Mouse (Mus musculus) T-cell, adult 2 months (primary cell): ENCODE measurements around the gene Hvcn1.
"Not testable (repeated sequence)": the region's sequence is repeated elsewhere in the genome, so short reads cannot be mapped to it uniquely, and the experiment has no call there.

Experiments used
- DNase-seq: peaks from one replicate; pipeline ENCODE4 v3.0.0; 2022; ENCODE audit warnings: low spot score

Gene Hvcn1

DNA sequence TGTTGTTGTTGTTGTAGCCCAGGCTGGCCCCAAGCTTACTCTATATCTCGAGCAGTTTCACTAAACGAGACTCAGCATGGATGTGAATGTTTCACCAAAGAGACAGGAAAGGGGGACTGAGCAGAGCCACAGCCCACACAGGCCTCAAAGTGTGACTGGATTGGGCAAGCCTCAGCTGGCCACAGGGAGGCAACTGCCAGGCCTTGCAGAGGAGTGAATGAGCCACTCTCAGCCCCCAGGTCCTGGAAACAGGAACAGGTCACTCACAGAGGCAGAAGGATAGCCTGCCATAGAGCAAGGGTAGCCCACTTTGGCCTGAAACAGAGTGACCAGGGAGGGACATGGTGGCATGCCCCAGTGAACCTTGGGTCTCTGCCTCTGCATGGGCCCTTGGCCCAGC lies 2.4 kb upstream of the Hvcn1 start:
- DNase-seq, result no peak

DNA sequence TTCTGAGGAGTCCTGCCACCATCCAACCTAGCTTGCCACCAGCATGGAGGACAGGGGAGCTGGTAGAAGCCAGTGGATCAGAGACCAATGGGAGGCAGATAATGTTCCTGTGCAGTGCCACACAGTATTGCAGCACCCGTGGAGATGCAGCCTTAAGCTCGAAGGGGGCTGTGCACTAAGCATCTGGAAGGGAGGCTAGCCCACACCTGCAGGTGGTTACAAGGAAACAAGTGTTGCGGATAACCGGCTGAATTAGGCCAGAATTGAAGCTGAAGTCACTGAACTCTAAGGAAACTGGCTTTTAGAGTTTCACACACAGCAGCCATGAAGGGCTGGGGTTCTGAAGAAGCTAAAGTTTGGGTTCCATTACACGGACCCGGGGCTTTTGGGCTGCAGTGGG lies 2.3 kb downstream of the Hvcn1 start:
- DNase-seq, result no peak

DNA sequence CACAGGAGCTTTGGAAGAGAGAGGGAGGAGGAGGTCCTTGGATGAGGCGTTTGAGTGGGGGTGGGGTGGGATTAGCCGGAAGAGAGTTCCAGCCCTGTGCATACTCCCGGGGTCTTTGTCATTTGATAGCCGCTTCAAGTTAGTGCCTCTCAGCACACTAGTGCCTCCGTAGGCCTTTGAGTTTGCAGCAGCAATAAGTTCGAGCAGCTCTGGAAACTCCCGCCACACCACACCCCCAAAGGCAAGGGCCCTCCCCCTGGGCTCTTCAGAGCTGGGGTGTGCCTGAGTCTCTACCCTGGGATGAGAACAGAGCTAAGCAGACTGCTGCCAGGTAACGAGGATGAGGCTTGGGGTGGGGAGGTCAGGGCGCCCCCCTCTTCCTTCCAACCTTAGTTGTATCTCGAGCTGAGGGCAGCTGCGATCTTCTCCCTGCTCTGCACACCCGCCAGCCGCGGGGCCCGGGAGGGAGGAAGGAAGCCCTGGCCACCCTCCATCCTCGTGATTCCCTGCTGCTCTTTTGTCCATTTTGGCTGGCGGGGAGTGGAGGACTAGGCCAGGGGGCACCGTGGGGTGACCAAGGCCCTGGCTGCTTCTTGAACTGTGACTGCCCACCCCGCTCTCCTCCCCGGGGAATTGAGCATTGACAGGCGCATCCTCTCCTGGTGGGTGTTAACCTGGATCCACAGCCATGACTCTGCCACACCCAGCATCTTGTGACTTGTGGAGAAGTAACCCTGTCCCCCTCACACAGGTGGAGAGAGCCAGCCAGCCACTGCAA lies 3.2 kb downstream of the Hvcn1 start:
- peak; percentile 81 for DNase-seq

DNA sequence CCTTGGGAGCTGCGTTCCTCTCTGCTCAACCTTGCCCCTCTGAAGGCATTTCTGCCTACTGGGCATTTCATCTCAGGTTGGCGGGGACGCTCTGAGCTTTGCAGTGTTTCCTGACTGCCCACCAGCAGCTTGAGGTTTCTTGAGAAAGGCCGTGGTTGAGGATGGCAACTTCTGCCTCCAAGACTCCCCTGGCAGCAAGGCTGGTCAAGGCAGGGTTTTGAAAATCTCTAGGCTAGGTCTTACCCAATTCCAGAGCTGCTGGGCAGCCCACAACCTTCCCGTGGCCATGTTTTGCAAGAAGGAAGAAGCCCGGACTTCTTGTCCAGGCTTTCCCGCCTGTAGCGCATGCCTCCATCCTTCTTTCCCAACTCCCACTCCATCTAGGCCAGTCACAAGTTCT lies 4.3 kb downstream of the Hvcn1 start:
- DNase-seq, result no peak

DNA sequence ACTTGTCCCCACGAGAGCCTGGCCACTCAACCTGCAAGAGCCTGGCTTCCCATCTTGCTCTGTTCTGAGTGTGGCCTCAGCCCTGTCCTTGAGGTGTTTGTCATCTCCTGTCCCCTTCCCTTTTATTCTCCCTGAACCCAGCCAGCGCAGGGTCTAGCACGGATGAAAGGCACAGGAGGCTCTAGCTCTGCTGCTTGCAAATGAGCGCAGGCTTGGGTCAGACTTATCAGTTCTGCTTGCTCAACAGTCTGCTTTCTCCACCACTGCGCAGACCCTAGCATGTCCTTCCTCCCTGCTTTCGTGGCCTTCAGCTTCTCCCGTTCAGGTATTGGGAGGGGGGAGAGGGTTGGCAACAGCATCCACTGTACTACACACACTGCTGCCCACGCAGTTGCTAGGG lies 5.5 kb downstream of the Hvcn1 start:
- no peak for DNase-seq

DNA sequence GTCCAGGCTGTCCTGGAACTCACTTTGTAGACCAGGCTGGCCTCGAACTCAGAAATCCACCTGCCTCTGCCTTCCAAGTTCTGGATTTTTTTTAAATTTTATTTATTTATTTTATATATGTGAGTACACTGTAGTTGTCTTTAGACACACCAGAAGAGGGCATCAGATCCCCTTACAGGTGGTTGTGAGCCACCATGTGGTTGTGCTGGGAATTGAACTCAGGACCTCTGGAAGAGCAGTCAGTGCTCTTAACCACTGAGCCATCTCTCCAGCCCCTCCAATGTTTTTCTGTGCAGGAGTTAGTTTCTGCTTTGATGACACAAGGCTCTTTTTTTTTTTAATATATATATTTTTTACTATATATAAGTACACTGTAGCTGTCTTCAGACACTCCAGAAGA lies 6.2 kb downstream of the Hvcn1 start:
- DNase-seq, result not testable (repeated sequence)

DNA sequence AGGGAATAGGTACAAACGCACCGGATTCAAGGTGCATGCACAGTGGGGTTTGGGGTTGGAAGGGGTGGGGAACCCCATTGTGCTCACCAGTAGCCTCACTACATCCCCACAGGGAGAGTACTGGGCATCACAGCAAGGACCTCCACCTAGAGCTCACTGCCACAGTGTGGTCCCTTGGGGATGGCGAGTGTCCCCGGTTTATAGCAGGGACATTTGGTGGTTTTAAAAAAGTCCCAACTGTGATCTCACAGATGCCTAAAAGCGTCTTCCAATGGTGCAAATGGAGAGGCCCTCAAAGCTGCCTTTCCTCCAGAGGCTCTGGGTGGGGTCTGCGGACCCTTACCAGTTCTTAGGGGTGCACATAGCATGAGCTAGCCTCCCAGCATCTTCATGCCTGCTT lies 7.3 kb downstream of the Hvcn1 start:
- DNase-seq, result no peak

DNA sequence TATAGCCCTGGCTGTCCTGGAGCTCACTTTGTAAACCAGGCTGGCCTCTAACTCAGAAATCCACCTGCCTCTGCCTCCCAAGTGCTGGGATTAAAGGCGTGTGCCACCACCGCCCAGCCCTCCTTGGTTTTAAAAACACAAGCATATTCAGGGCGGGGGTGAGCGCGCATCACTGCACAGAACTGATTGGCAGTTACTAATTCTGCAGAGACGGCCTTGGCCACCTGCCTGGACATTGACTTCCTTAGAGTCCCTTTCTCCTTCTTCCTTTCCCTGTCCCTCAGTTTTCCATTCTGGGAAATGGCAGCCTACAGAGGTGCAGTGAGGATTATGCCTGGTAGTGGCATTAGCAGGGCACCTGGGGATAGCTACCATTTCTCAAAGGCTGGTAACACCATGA lies 11.0 kb downstream of the Hvcn1 start:
- DNase-seq, result no peak

DNA sequence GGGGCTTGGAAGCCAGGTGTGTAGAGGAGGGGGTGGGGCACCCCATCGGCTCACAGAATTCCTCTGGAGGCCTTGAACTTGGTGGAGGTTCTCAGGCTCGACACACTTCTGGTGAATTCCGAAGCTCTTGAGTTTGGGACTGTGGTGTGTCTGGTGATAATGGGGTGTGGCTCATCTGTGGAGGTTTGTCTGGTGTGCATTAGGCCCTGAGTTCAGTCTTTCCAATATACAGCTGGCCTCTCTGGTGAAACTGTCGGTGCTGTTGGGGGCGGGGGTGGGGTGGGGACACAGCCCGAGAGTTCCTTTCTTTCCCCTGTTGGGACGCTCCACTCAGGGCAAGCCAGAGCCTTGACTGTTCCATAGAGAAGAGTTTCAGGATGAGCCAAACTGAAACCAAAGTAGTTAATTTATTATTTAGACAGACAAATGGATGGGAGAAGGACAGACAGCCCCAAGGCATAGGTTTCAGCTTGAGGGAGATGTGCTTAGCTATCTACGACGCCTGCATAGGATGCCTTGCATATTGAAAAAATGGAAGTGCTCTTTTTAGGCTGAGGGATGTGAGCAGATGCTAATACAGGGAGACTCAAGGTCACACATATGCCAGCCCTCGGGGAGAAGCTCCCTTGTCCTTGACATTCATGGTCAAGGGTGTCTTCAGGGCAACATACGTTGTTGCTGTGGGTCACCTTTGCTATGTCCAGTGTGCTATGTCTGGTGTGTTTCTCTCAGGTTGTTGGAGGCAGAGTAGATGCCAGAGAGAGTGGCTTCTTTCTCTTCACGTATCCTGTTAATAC lies 11.7 kb downstream of the Hvcn1 start:
- DNase-seq, result no peak

DNA sequence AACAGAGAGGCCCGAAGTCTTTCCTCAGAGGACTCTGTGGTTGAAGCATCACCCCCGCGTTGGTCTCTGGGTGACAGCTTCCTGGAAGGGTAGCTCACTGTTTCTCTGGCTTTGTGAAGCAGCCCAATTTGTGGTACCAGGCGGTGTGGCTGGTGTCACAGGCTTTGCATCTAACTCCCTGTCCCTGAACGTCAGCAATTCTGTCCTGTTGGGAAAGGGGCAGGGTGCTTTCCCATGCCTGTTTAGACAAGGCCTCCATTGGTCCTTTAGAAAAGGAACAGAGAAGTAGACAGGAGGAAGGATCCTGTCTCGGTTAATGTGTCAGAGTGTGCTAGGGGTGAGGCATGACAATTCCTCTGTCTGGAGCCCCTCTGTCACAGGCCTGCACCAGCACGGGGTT lies 12.3 kb downstream of the Hvcn1 start:
- DNase-seq, result peak; percentile 42

DNA sequence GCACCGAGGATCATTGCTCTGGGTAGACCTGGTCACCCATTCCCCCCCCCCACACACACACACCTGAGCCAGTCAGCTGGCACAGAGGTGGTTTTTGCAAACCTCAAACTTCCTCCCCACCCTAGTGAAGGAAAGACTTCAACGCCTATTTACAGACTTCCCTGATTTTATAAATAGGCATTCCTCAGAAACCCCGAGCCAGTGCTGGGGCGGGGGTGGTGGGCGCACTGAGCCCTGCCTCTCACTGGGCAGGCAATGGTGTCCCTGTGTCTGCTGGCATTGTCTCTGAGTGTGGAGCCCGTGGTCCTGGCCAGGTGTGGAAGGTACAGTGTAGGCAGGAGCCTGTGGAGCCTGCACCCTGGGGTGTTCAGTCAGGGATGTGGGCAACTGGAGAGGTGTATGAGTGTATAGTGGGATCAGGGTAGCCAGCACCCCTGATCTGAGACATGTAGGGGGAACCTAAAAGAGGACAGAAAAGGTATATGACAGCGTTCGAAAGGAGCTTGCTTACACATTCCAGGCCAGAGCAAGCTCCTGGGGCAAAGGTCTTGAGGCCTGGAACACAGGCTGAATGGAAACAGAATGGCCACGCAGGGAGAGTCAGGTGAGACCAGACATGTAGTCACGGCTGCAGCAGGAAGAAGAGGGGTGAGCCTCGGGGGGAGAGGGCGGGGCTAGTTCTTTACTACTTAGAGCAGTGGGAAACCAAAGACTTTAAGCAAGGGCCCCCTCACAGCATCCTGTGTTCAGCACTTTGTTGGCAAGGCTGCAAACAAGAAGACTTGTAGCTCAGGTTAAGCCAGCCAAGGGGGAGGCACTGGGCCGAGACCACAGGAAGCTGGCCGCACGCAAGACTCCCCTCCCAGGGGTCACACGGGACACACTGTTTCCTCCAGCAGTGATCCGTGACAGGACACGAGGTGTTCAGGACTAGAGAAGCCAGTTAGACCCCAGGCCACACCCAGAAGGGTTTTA lies 13.3 kb downstream of the Hvcn1 start:
- DNase-seq, result peak; percentile 81

DNA sequence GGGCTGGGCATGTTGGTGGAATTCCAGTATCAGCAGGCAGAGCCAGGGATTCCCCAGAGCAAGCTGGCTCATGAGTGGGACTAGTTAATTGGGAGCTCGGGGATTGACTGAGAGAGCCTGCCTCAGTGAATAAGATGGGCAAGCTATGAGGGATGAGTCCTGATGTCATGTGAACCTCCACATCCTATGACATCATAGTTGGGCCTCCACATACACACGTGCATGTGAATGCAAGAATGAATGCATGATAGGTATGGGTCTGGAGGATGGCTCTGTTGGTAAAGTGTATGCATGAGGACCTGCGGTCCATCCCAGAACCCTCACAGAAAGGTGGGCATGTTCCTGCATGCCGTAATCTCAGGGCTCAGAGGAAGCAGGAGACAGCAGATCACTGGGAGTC lies 14.5 kb downstream of the Hvcn1 start:
- no peak for DNase-seq

DNA sequence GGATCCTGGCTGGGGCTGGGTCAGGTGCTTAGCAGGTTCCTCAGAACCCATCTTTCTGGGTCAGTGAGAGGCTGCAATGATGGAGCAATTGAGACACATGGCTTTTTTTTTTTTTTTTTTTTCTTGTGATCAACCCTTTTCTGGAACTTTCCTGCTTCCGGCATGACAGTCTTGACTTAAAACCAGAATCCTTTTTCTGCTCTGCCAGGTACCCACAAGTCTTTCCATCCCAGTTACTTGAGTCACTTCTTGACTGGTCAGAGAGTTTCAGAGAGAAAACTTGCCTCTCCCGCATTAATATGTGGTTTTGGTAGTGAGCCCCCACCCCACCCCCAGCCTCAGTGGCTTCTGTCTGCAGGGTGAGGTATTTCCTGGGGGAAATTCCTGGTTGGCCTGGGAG lies 17.7 kb downstream of the Hvcn1 start:
- DNase-seq, result no peak

DNA sequence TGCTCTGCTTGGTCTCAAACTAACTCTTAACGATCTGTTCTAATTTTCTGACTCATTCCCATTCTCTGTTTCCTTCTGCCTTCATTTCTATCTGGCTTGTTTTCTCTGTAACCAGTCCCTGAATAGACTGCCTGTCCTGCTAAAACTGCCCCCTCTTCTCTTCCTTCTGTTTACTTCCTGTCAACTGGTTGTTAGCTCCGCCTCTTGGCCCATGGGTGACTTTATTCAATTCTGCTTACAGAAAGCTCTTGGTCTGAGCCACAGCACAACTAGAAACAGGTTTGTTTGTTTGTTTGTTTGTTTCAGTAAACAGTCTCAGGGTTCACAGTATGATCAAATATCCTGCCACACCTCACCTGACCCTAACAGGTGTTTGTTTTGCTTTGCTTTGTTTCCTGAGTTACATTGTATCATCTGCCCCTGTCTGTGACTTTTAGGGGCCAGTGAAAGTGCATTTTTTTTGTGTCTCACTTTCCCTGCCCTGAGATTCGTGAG lies 21.7 kb downstream of the Hvcn1 start:
- DNase-seq, result no peak

DNA sequence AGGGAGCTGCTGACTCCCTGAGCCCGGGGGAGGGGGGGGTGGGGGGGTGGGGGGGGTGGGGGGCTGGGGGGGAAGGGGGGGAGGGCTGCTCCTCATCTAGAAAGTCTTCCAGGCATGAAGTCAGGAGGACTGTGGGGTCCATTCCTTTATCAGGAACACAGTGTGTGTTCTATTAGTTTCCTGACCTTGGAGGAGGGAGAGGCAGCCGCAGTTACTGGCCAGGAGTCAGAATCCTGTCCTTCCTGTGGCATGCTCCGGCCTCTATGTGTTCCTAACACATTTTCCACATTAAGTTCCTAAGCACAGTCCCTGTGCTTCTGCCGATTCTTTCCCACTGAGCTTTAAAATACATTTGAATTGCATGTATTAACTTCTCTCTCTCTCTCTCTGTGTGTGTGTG lies 22.2 kb downstream of the Hvcn1 start:
- DNase-seq, result no peak

DNA sequence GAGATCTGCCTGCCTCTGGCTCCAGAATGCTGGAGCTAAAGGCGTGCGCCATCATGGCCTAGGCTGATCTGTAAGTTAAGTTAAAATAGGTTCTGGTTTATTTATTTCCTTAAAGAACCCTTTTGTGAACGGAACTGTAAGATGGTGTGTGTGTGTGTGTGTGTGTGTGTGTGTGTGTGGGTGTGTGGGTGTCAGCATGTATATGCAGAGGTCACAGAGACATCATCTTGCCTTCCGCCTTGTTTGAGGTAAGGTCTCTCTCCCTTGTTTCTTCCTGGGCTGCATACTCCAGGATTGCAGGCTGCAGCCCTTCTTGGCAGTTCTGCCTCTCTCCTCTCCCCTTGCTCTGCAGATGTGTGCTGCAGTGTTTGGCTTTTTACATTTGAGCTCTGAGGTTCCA lies 24.2 kb downstream of the Hvcn1 start:
- peak; percentile 62 for DNase-seq

DNA sequence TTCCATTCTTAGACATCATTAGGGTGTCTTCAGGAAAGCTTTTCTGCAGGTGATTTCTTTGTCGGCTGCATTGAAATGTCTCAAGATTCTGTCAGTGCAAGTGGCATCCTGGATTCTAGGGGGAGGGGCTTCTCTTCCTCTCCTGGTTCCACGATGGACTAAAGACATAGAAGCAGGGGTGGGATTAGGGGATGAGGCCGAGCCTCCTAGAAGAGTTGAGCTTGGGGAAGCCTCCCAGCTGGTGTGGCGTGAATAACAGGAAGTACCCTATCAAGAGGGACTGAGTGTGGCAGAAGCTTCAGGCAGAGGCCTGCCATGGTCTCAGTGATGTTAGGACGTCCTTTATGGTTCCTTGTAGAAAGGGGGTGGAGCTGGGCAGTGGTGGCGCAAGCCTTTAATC lies 24.8 kb downstream of the Hvcn1 start:
- peak; percentile 37 for DNase-seq

DNA sequence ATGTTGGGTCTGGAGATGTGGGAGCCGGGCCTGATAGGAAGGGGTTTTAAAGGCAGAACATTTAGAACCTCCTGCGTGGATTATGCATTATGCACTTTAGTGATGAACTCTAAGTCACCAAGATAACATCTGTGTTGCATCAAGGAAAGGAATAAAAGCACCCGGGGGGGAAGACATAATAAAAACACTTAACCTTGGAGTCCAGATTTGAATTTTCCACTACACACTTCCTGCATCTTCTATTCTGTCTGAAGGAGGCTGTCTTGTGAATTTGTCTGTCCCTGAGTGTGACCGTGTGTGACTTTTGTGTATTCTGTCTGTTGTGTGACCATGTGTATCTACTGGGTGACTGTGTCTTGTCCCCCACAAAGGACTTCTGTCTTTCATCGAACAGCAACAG lies 25.4 kb downstream of the Hvcn1 start:
- DNase-seq, result peak; percentile 48

DNA sequence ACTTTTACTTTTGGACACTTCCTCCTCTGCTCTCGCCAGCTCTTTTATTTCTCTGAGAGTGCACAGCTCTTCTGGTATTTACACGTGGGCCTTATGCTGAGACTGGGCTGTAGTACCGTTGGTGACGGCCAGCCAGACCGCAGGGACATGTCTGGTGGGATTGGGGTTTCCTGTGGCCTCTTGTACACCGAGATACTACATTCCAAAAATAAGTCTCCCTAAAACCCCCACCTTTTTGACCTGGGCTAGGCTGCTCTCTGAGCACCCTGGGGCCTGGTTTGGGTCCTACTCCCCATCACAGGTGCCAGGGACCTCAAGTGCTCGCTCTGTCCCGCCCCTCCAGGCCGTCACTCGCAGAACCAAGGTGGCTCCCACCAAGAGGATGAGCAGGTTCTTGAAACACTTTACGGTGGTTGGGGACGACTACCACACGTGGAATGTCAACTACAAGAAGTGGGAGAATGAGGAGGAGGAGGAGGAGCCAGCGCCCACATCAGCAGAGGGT lies 26.5 kb downstream of the Hvcn1 start:
- peak; percentile 51 for DNase-seq

DNA sequence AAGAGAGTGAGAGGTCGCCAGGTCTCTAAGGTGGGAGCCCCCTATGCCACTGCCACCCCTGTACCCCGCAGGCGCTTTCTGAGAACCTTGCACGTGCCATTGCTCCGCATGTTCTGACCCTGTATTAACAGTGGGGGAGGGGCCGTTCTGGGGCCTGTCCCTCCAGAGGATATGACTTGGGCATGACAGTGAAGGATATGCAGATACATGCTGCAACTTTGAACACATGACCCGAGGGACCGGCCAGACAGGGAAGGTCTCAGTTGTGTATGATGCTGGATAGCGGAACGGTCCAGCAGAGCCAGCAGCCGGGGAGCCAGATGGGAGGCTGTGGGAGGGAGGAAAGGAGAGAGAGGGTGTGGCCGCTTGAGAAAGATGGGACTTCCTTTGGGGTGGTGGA lies 27.1 kb downstream of the Hvcn1 start:
- peak; percentile 52 for DNase-seq

DNA sequence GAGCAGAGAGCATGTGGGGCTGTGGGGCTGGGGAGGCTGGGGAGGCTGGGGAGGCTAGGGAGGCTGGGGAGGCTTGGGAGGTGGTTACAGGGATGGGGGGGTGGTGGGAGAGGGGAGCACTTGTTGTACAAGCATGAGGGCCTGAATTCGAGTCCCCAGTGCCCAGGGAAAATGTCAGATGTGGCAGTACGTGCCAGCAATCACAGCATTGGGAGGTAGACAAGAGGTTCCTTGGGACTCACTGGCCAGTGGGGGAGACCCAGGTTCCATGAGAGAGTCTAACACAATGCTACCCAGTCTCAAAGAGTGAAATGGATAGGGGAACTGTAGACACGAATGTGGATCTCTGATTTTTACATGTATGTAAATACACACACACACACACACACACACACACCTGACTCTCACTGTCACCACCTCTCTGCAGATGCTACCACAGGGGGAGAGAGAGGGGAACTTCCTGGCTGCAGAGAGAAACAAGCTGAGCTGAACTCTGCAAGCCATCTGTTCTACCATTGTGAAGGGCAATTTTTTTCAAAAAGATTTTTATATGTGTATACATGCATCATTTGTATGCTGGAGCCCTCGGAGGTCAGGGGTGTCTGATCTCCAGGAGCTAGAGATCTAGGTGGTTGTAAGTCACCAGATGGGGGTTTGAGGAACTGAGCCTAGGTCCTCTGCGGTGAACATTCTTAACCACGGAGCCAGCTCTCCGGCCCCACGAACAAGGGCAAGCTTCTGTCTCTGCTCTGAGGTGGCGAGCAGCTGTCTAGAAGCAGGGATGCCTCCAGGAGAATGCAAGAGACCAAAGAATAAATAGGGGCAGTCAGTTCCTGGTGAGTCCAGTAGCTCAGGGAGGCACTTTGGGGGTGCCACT lies 28.0 kb downstream of the Hvcn1 start:
- peak; percentile 79 for DNase-seq
